Mouse (Mus musculus): ENCODE results near the gene Zp1.

The Zp1 gene

GRCm38 (mm10) chr19:10920532-10920931 lies at the start of gene Zp1:
TSS of gene Zp1 (minus strand) at chr19:10920632.
- no peak for DNase-seq (ENCODE audit: extremely low spot score, low read depth, low spot score)

- no peak for DNase-seq (ENCODE audit: extremely low spot score, low read depth, low spot score)
These were observed 48.1 kb upstream of the Zp1 start for GRCm38 (mm10) chr19:10968578-10968977.

- no peak for DNase-seq (ENCODE audit: extremely low spot score, low read depth, low spot score)
These were observed 45.3 kb upstream of the Zp1 start for GRCm38 (mm10) chr19:10965721-10966120.

- DNase-seq (ENCODE audit: extremely low spot score, low read depth, low spot score) = no peak
These were observed 39.5 kb upstream of the Zp1 start for GRCm38 (mm10) chr19:10959978-10960346.

DNA sequence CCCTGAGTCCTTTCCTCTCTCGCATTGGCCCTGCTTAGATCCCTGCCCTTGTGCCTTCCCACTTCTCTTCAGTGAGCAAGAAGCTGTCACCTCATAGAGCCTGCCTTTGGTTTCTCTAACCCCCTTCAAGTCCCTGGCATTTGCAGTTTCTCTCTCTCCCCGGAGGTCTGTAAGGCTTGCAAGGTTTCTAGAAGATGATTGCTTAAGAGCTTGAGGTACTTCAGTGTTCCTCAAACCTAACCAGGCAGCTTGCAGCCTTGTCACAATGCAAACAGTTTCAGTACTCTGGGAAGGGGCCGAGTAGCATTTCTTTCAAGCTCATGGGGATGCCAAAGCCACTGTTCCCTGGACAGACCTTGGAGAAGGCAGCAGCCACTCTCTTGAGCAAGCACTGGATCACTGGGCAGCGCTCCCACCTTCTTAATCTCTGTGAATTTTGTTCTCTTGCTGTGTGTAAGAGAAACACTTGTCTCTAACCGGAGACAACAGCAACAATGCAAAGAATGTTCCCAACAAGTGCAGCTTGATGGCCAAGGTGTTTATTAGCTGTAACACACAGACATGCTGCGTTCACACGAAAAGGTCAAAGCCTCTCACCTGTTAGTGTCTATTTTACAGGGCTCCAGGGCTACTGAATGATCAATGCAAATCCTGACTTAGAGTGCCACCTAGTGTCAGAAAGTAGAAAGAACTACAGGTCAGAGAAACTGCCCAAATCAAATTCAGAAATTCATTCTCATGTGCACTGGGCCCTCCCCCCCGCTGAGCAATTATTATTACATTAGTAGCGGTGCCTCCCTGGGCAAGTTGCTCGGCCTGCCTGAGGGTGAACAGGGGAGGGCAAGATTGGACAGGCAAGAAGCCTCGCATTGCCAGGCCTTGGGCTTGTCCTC lies 38.9 kb upstream of the Zp1 start:
- peak; percentile 69 for DNase-seq (ENCODE audit: extremely low spot score, low read depth, low spot score)

GRCm38 (mm10) chr19:10952021-10952939 lies 31.8 kb upstream of the Zp1 start:
- DNase-seq (ENCODE audit: extremely low spot score, low read depth, low spot score) = no peak

DNA sequence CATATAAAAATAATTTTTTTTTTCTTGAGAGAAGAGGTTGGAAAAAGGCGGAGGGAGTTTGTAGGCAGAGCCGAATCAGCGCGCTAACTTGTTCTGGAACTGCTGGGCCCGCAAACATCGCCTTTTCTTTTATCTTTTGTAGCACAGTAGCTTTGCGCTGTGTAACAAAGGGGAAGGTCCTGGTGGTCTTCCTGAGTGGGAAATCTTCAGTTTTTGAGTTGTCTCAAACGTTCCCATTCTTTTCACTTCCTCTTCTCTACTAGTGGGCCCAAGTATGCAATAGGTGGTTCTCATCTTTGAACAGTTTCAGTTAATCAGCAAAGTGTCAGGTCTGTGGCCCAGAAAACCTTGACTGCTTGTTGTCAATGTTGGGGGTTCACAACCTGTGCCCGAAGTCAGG lies 29.1 kb upstream of the Zp1 start:
- no peak for DNase-seq (ENCODE audit: extremely low spot score, low read depth, low spot score)

- peak; percentile 97 for DNase-seq (ENCODE audit: extremely low spot score, low read depth, low spot score)
These were observed 28.7 kb upstream of the Zp1 start, which contains the start of gene Ccdc86 for GRCm38 (mm10) chr19:10949112-10949511. TSS of gene Ccdc86 (minus strand) at chr19:10949266.

DNA sequence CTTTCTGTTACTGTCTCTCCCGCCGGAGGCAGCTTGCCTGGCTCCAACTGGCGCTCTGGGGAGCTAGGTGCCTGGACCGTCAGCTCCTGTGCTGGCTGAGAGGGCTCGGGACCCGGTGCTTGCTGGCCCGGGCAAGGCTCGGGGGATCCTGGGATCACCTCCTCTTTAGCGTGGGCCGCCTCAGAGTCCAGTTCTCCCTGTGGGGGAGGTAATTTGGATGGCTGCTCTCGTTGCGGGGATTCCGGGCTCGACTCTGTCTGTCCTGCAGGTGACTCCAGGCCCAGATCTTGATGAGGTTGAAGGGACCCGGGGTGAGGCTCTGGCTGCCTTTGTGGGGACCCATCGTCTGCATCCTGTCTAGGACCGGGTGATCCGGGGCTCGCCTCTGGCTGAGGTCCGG lies 28.0 kb upstream of the Zp1 start:
- DNase-seq (ENCODE audit: extremely low spot score, low read depth, low spot score) = no peak

DNA sequence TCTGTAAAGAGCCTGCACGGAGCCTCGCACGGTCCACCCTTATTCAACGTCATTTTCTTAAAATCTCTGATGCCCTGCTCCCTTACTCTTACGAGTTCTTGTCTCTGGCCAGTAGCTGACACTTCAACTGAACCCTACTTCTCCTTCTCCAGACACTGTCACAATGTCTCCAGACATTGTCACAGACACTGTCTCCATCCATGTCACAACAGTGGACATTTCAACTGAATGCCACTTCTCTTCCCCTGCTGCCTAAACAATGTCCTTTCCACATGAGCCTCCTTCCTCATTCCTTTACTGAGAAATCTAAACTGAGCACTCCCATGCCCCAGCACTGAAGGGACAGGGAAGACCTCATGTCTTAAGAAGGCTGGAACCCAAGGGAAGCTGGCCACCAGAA lies 26.8 kb upstream of the Zp1 start:
- no peak for DNase-seq (ENCODE audit: extremely low spot score, low read depth, low spot score)

DNA sequence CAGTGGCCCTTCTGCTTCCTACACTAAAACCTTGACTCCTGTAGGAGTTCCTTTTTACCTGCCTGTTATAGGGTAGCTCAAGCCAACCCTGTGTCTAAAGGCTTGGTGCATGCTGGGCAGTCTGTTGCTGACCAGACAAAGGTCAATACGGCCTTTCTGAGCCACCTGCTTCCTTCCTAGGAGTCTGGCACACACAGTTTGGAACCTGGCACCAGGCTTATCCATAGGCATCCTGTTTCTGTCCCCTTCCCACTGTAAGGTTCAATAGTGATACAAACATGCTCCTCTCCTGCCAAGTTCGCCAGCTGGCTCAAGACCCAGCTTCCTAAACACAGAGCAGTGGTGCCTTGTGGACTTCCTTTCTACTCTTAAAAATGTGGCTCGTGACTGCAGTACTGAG lies 26.1 kb upstream of the Zp1 start:
- no peak for DNase-seq (ENCODE audit: extremely low spot score, low read depth, low spot score)

GRCm38 (mm10) chr19:10943955-10944354 lies 23.5 kb upstream of the Zp1 start:
- no peak for DNase-seq (ENCODE audit: extremely low spot score, low read depth, low spot score)

- no peak for DNase-seq (ENCODE audit: extremely low spot score, low read depth, low spot score)
These were observed 20.5 kb upstream of the Zp1 start for GRCm38 (mm10) chr19:10940801-10941457.

- DNase-seq (ENCODE audit: extremely low spot score, low read depth, low spot score) = peak; percentile 57
These were observed 19.8 kb upstream of the Zp1 start for GRCm38 (mm10) chr19:10940097-10940800.

DNA sequence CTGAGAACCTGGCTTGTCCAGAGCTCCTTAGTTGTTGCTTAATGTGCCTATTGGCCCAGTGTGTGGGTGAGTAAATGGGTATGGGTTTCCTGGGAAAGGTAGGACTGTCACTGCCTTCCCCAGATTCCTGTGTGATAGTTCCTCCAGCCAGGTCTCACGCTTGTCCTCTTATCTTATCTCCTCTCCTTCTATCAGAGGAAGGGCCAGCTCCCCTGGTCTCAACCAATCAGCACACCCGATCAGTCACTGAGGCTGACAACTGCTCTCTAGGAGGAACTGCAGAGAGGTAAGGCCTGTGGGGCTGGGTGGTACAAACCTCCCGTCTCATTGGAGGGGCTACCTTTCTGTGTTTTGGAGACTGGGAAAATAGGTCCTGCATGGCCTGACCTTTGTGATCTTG lies 18.3 kb upstream of the Zp1 start:
- DNase-seq (ENCODE audit: extremely low spot score, low read depth, low spot score) = no peak

DNA sequence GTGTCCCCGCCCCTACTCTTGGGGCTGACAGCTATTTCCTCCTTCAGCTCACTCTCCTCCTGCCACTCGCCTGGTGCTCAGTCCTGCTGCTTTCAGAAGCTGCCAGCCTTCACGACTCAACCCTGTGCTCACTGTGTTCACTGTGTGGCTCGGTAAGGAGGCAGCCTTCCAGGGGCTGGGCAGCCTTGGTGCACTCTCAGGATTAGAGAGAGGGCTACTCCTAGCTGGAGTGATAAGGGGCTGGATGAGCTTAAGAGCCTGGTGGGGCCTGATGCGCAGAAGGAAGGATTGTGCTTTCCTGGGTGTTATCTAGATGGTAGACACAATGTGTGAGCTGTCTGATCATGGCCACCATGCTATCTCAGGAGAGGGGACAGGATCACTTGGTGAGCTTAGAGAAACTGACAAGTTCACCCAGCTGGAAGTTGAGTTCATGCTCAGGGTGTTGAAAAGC lies 16.7 kb upstream of the Zp1 start, which contains the start of gene Ptgdr2:
Gene Ptgdr2 (plus strand): TSS at position 51 of the 454 bp plus-strand sequence.
- no peak for DNase-seq (ENCODE audit: extremely low spot score, low read depth, low spot score)

GRCm38 (mm10) chr19:10936077-10936476 lies 15.6 kb upstream of the Zp1 start:
- DNase-seq (ENCODE audit: extremely low spot score, low read depth, low spot score) = no peak

DNA sequence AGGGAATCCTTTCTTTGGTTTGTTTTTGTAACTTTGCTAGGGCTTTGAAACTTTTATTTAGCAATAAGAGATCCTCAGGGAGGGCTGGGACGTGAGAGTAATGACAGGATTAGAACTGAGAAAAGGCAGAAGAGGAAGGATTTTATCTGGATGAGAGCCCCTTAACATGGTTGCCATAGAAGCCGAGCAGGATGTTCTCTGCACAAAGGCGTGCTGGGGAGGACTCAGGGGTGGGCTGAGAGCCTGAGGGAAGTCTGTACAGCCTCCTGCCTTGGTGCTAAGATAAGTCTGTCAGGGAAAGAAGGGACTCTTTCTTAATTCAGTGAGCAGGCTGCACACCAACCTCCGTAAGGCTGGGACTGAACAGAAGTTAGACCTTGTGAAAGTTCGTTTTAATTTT lies 14.6 kb upstream of the Zp1 start:
- DNase-seq (ENCODE audit: extremely low spot score, low read depth, low spot score) = no peak

DNA sequence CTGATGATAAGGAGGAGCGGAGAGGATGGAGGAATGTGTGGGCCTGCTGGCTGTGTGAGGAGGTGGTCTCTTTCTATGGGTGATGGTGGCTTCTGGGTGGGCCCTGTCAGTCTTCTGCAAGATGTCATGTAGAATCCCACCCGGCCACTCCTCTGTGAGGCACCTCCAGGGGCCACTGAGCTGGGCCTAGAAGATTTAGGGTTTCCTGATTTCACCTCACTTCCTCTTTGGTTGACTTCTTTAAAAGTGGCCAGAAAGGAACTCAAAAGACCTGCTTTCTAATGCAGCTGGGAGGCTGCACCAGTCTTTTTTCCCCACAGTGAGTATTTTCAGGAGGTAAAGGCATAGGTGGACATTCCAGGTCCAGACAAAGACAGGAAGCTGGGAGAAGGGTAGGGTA lies 10.2 kb upstream of the Zp1 start:
- DNase-seq (ENCODE audit: extremely low spot score, low read depth, low spot score) = no peak

DNA sequence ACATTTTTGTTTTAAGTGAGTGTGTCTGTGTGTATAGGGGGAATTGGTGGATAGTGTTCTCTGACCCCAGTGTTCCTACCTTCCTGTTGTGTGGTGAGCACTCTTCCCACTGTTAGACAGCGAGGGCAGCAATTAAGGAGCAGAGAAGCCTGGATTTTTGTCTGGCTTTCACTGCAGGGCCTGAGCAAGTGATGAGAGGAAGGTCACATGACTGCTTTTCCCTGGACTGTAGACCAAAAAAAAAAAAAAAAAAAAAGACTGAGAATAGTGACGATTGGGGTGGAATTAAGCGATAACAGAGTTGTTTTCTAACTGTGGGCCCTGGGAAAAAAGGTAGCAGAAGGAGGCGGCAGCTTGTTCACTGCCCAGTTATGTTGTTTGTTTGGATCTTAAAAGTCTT lies 6.2 kb upstream of the Zp1 start:
- no peak for DNase-seq (ENCODE audit: extremely low spot score, low read depth, low spot score)
